Mouse (Mus musculus) hindbrain, embryonic 12.5 days (tissue): ENCODE measurements around the gene Map3k20. TPM values are rescaled to one million over a fixed set of nuclear protein-coding genes. Genes with fewer than 3 reads are reported as not detected.

Source experiments
- ATAC-seq: fragments of 200-750 bp; cut with Nextera tagmentation; 2 replicates; pipeline ENCODE4 v1.8.0; 2017; ENCODE audit warnings: moderate TSS enrichment; ENCODE audit not compliant: low FRiP score
- H3K27ac ChIP-seq: fragments of 300-500 bp; sonication (generic); 2 replicates; pipeline ENCODE4 v1.5.1; 2016; ENCODE audit warnings: mild to moderate bottlenecking
- H3K27me3 ChIP-seq: fragments of 300-500 bp; sonication (generic); 2 replicates; pipeline ENCODE4 v1.6.1; 2016; ENCODE audit warnings: mild to moderate bottlenecking
- H3K36me3 ChIP-seq: fragments of 300-500 bp; sonication (generic); 2 replicates; pipeline ENCODE4 v1.6.1; 2016; ENCODE audit warnings: mild to moderate bottlenecking
- H3K4me1 ChIP-seq: fragments of 300-500 bp; sonication (generic); 2 replicates; pipeline ENCODE4 v1.6.1; 2016
- H3K4me2 ChIP-seq: fragments of 300-500 bp; sonication (generic); replicated peaks from 2 replicates; pipeline ENCODE4 v1.6.1; 2016; ENCODE audit warnings: mild to moderate bottlenecking
- H3K4me3 ChIP-seq: fragments of 300-500 bp; sonication (generic); 2 replicates; pipeline ENCODE4 v1.5.1; 2016; ENCODE audit warnings: mild to moderate bottlenecking
- H3K9ac ChIP-seq: fragments of 300-500 bp; sonication (generic); 2 replicates; pipeline ENCODE4 v1.6.1; 2016; ENCODE audit warnings: mild to moderate bottlenecking, moderate library complexity
- H3K9me3 ChIP-seq: fragments of 300-500 bp; sonication (generic); replicated peaks from 2 replicates; pipeline ENCODE4 v1.6.1; 2016; ENCODE audit warnings: mild to moderate bottlenecking
- WGBS: fragments of 180-500 bp; shearing (Covaris S2); methylation state at CpG from one replicate; pipeline ENCODE4 v1.1.7; 2016; 5-methylcytosine and 5-hydroxymethylcytosine counted together
- polyA plus RNA-seq: library from polyadenylated mRNA; unstranded; fragments of >200 nt; fragmentation: Nextera tagmentation; extraction: Ambion mirVana; gene quantifications from 2 replicates; pipeline ENCODE4 v1.2.1, GENCODE M21; 2016

Gene Map3k20
- polyA plus RNA-seq, 1 experiment from 2014 or later, result 11.0 TPM

DNA sequence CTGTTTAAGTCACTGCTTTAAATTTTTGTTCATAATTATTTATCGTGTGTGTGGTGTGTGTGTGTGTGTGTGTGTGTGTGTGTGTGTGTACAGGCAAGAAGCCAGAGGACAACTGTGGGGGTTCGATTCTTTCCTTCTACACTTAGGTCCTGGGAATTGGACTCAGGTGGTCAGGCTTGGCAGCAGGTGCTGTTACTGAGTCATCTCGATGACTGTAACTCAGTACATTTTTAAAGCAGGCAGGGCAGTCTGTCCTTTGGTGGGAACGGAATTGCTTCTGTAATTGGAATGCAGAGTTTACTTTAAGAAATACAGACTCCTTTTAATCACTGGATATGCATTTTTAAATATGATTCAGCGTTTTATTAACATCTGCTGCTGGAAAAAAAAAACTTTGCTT, 22.9 kb downstream of the Map3k20 start:
- WGBS, result 91% methylated on average over 5 of the region's 5 CpGs
- H3K27ac ChIP-seq, result no peak overlapping the region
- ATAC-seq, result no peak

DNA sequence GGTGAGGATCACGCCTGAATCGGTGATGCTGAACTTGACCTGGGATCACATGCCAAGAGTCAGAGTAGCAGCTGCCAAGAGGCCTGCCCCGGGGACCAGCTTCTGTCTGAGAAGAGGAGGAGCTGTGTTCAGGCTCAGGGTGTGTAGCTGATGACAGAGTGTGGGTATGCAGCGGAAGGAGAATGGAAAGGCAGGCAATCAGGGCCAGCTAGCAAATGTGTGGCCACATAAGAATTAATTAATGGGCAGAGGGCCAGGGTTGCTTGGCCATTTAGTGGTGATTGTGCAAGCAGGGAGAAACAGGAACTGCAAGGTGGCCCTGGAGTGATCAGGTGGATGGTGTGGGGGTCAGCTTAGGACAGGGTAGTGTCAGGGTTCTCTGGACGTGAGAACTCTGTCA, 23.5 kb downstream of the Map3k20 start:
- Histone ChIP-seq H3K4me3 (no peak overlapping the region), H3K27ac (no peak overlapping the region), H3K9ac (no peak overlapping the region), H3K9me3 (no peaks in the 10 kb centered on the region), H3K36me3 (no peaks in the 10 kb centered on the region), H3K4me1 (no peaks in the 10 kb centered on the region), H3K27me3 (no peaks in the 10 kb centered on the region), H3K4me2 (no peak overlapping the region)
- no peak for ATAC-seq
- WGBS, result 82% methylated on average over 5 of the region's 5 CpGs

More for the DNA sequence above, 22.9 kb downstream of the Map3k20 start:
- Histone ChIP-seq H3K36me3 (no peaks in the 10 kb centered on the region), H3K9ac (no peak overlapping the region), H3K9me3 (no peaks in the 10 kb centered on the region), H3K27me3 (no peaks in the 10 kb centered on the region), H3K4me1 (no peaks in the 10 kb centered on the region), H3K4me3 (no peak overlapping the region), H3K4me2 (no peak overlapping the region)

DNA sequence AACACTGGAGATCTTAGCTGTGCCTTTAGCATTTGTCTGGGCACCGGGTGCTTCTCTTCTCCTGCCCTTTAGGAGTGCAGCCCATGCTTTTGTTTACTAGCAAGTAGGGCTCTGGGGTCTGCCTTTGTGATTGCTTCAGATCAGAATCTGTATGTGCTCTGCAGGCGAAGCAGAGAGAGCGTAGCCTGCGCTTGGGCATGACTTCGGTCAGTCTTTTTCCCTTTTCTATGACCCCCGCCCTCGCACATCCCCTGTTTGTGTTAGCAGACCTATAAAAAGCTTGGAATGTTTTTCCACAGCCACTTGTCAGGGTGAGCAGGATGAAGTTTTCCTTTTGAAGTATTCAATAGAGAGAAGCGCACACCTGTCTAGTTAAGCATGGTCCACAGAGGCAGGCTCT, 26.0 kb downstream of the Map3k20 start:
- WGBS, result 80% methylated on average over 8 of the region's 8 CpGs
- Histone ChIP-seq H3K36me3 (no peaks in the 10 kb centered on the region), H3K27ac (no peak overlapping the region)

DNA sequence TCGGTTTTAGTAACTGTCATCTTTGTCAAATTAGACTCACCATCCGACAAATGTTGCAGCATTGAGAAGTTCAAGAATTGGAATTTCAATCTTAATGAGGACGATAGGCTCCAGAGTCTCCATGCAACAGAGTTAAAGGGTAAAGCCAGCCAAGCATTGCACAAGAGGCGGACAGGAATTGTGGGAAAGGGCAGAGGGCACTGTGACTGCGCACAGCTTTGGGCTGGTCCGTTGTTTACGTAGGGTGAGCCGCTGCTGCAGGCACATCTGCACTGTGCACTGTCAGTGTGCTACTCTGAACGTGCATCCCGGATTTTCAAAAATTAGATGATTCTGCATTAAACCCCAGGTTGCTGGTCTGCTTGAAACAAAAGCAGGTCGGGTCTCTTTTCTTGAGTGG, 27.9 kb downstream of the Map3k20 start:
- Histone ChIP-seq H3K4me1 (no peaks in the 10 kb centered on the region), H3K4me2 (no peak overlapping the region), H3K27me3 (no peaks in the 10 kb centered on the region), H3K9ac (no peak overlapping the region), H3K4me3 (no peak overlapping the region), H3K36me3 (no peaks in the 10 kb centered on the region), H3K27ac (no peak overlapping the region), H3K9me3 (no peaks in the 10 kb centered on the region)
- WGBS, result 78% methylated on average over 11 of the region's 11 CpGs
- no peak for ATAC-seq

More for the DNA sequence above, 26.0 kb downstream of the Map3k20 start:
- Histone ChIP-seq H3K4me1 (no peaks in the 10 kb centered on the region), H3K4me3 (no peak overlapping the region), H3K27me3 (no peaks in the 10 kb centered on the region), H3K4me2 (no peak overlapping the region), H3K9me3 (no peaks in the 10 kb centered on the region), H3K9ac (no peak overlapping the region)
- no peak for ATAC-seq

DNA sequence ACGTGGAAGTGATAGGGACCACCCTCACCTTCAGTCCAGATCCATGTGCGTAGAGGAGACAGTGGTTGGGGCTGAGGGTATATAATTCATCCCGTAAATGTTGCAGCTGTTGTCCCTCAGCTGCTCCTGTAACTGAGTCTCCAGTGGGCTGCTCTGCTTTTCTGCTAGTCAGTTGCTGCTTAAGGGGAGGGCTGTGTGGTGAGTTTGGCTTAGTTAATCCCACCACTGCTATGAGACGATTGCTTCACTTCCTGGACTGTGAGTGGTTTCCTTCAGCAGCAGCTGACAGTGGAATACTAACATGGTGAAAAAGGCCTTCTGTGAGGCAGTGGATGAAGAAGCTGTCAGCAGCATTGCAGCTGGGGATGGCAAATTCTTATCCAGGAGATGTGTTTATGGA, 33.0 kb downstream of the Map3k20 start:
- WGBS, result 76% methylated on average over 4 of the region's 4 CpGs
- peaks cover 3% of the 10 kb centered on the region for H3K4me1 ChIP-seq
- no peak overlapping the region for H3K4me3 ChIP-seq
- no peak overlapping the region for H3K27ac ChIP-seq
- no peaks in the 10 kb centered on the region for H3K27me3 ChIP-seq
- no peak for ATAC-seq
- no peaks in the 10 kb centered on the region for H3K36me3 ChIP-seq
- no peaks in the 10 kb centered on the region for H3K9me3 ChIP-seq
- no peak overlapping the region for H3K4me2 ChIP-seq
- no peak overlapping the region for H3K9ac ChIP-seq

DNA sequence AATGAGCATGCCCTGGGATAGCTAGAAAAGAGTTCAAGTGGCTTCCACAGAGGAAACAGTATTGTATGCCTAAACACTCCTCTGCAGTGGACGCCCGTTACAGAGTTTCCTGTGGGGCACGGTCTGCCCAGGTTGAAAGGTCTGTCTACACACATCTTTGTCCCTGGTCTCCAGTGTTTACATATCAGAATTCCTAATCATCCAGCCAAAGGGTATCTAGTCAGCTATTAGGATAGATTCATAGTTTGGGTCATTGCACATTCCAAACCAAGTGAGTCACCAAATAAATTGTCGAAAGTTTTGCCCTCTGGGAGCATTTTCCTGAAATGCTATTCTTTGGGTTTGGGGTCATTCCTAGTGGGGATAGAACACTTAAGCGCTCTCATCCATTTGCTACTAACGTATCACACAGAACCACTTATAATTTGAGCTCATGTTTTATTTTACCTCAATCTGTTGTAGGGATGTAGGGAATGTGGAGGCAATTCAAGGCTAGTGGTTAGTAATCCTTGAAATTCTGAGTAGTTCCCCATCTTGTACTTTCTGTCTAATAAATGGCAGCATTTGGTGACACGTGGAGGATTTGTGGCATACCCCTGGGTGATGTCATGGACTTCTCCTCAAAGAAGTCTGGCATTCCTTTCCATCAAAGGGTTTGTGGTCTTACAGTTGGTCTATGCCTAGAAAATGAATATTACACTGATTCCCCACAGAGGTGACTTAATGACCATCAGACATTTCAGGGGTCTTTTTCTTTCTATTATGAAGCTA, 33.8 kb downstream of the Map3k20 start:
- Histone ChIP-seq H3K36me3 (no peaks in the 10 kb centered on the region), H3K27ac (no peak overlapping the region), H3K4me1 (peaks cover 3% of the 10 kb centered on the region), H3K9me3 (no peaks in the 10 kb centered on the region), H3K4me2 (no peak overlapping the region), H3K27me3 (no peaks in the 10 kb centered on the region), H3K9ac (no peak overlapping the region), H3K4me3 (no peak overlapping the region)
- ATAC-seq, result no peak
- WGBS, result 89% methylated on average over 7 of the region's 7 CpGs

DNA sequence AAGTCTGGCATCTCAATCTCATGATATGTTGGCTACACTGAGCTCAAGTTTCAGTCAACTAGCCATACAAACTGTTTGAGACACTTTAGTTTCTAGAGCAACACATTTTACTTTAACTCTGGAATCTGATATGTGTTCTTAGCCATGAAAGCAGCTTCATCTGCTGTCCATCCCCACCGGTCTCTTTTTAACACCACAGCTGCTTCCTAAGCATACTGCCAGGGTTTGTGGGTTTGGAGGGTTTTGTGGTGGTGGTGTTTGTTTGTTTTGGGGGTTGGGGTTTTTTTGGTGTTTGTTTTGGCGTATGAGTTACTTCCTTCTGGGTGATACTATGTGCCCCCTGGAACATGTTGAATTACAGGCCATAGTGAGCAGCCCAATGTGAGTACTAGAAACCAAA, 35.2 kb downstream of the Map3k20 start:
- H3K27ac ChIP-seq, result no peak overlapping the region
- H3K4me1 ChIP-seq, result peaks cover 4% of the 10 kb centered on the region
- ATAC-seq, result no peak
- no peak overlapping the region for H3K4me3 ChIP-seq
- H3K9ac ChIP-seq, result no peak overlapping the region
- 82% methylated on average over 2 of the region's 2 CpGs for WGBS
- H3K27me3 ChIP-seq, result no peaks in the 10 kb centered on the region
- H3K9me3 ChIP-seq, result no peaks in the 10 kb centered on the region
- no peaks in the 10 kb centered on the region for H3K36me3 ChIP-seq
- H3K4me2 ChIP-seq, result no peak overlapping the region

DNA sequence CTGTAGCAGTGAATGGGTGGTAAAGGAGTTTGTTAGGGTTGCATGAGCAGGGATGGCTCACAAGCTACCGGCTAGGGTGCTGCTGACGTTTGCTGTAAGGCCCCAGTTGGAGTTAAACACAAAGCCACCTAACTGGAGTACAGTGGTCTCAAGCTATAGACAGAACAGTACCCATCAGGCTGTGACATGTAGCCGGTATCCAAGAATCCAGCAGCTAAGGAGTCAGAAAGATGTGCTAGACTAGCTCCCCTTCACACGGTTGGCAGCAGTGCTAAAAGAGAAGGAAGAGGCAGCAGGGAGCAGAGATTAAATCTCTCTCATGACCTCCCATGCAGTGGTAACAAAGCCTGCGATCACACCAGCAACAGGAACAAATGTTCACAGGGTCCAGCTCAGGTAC, 36.2 kb downstream of the Map3k20 start:
- H3K4me3 ChIP-seq, result no peak overlapping the region
- WGBS, result 70% methylated on average over 5 of the region's 5 CpGs

DNA sequence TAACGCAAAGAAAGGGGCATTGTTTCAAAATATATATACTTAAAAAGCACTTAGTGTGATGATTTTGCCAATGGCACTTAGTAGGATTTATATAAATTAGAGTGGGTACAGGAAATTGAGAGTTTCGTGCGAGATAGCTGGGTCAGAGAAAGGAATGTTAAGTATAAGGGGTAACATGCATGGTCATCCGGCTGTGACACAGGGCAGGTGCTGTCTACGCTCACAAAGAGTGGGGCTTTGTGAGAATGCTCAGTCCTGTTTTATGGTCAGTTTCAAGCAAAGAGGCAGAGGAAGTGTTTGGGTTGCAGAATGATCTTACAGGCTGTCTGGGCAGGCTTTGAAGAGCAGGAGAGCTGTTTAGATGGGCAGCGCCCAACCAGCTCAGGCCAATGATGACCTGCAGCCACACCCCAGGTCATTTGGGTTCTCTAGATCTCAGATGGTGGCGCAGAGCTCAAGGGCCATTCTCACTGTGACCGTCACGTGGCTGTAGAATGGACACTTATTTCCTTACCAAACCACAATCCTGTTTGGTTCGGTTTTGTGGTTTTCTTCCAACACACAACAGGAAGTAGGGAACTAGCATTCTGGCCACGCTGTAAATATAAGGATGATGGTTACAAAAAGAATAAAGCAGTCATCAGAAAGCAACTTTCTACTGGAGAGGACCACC, 37.4 kb downstream of the Map3k20 start:
- no peak for ATAC-seq
- H3K9me3 ChIP-seq, result no peaks in the 10 kb centered on the region
- peaks cover 9% of the 10 kb centered on the region for H3K4me1 ChIP-seq
- H3K27me3 ChIP-seq, result no peaks in the 10 kb centered on the region
- no peak overlapping the region for H3K4me2 ChIP-seq
- no peak overlapping the region for H3K4me3 ChIP-seq
- no peak overlapping the region for H3K9ac ChIP-seq
- 77% methylated on average over 11 of the region's 11 CpGs for whole genome bisulfite sequencing
- H3K36me3 ChIP-seq, result no peaks in the 10 kb centered on the region
- H3K27ac ChIP-seq, result no peak overlapping the region

More for the DNA sequence above, 36.2 kb downstream of the Map3k20 start:
- Histone ChIP-seq H3K36me3 (no peaks in the 10 kb centered on the region), H3K9me3 (no peaks in the 10 kb centered on the region), H3K9ac (no peak overlapping the region), H3K4me2 (no peak overlapping the region), H3K4me1 (peaks cover 9% of the 10 kb centered on the region), H3K27me3 (no peaks in the 10 kb centered on the region), H3K27ac (no peak overlapping the region)
- no peak for ATAC-seq

DNA sequence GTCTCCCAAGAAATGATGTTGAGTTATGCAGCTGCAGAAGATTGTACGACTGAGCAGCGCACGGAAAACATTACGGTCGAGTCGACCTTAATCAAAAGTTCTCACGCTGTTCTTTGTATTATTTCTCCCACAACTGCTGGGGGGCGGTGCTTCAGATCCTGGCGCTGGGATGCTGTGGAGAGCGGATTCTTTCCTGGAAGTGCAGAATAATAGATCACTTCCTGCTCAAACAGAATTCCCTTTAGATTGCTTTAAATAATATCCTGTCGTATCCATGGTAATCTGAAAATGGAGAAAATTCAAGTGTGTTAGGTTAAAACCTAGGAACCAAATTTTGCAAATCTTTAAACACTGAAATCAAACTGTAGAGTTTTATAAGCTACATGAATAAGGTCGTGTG, 39.0 kb downstream of the Map3k20 start:
- H3K27ac ChIP-seq, result no peak overlapping the region
- no peak overlapping the region for H3K4me3 ChIP-seq
- WGBS, result 69% methylated on average over 12 of the region's 12 CpGs
- no peaks in the 10 kb centered on the region for H3K36me3 ChIP-seq
- H3K4me1 ChIP-seq, result peaks cover 9% of the 10 kb centered on the region
- H3K9ac ChIP-seq, result no peak overlapping the region
- H3K9me3 ChIP-seq, result no peaks in the 10 kb centered on the region
- H3K4me2 ChIP-seq, result no peak overlapping the region
- H3K27me3 ChIP-seq, result no peaks in the 10 kb centered on the region
- ATAC-seq, result no peak

DNA sequence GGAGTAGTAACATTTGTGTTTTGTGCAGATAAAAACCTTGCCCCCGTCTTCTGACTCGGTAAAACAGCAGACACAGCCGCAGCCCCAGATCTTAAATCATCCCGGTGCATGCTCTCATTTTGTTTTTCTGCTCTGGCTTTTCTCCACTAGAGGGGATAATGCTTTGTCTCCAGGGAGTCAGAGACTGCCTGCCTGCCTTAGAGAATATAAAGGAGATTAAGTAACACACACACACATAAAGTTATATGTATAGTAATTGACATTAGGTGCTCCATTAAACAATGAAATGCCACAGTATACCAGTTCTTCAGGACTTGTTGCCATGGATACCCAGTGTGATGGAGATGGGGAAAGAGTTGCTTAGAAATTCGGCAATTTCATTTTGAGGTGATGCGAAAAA, 41.1 kb downstream of the Map3k20 start:
- Histone ChIP-seq H3K9ac (no peak overlapping the region), H3K4me1 (peaks cover 9% of the 10 kb centered on the region), H3K27ac (no peak overlapping the region), H3K27me3 (no peaks in the 10 kb centered on the region), H3K4me3 (no peak overlapping the region), H3K36me3 (no peaks in the 10 kb centered on the region), H3K4me2 (no peak overlapping the region), H3K9me3 (no peaks in the 10 kb centered on the region)
- WGBS, result 69% methylated on average over 6 of the region's 6 CpGs
- no peak for ATAC-seq

DNA sequence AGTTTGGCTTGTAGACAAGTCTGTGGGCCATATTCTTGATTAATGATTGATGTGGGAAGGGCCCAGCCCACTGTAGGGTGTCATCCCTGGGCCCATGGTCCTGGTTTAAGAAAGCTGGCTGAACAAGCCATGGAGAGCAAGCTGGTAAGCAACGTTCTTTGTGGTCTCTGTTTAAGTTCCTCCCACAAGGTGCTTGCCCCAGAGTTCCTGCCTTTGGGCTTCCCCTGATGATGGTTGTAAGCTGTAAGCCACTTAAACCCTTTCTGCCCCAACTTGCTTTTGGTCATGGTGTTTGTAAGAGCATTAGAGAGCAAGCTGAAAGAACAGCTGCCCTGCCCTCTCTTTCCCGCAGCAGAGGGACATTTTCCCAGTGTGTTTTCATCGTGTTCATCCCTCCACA, 43.0 kb downstream of the Map3k20 start:
- Histone ChIP-seq H3K4me3 (no peak overlapping the region), H3K27ac (no peak overlapping the region), H3K4me1 (peaks cover 6% of the 10 kb centered on the region; the same call in 1 of the 2 replicates), H3K36me3 (no peaks in the 10 kb centered on the region), H3K9ac (no peak overlapping the region), H3K27me3 (no peaks in the 10 kb centered on the region), H3K9me3 (no peaks in the 10 kb centered on the region), H3K4me2 (no peak overlapping the region)
- WGBS, result 71% methylated on average over 3 of the region's 3 CpGs
- no peak for ATAC-seq
